Mouse (Mus musculus) megakaryocyte progenitor cell, adult 5-6 weeks (primary cell): ENCODE results near the gene Cops4. TPM values are rescaled to one million over a fixed set of nuclear protein-coding genes. Genes with fewer than 3 reads are reported as not detected.

Experiments used
- ATAC-seq: replicated peaks from 2 replicates; pipeline ENCODE4 v1.8.0; 2016; ENCODE audit warnings: mild to moderate bottlenecking, moderate TSS enrichment, inconsistent platforms; ENCODE audit not compliant: poor library complexity
- total RNA-seq, 2 experiments: library from RNA; stranded (forward) in 1 of 2; stranded (reverse) in 1 of 2; fragments of 157-497, 149-512 nt in 1 of 2; fragments of 200-1000 nt in 1 of 2; gene quantifications; 2 replicates each; pipeline versions ENCODE4 v1.2.3 to v1.2.4; 2015 to 2017

The Cops4 gene
- total RNA-seq, 2 experiments from 2014 or later, result 87.1 to 137 TPM

GRCm38 (mm10) chr5:100573256-100573655 is 55.1 kb downstream of the Cops4 start:
- ATAC-seq, result no peak

GRCm38 (mm10) chr5:100574771-100575170 is 56.7 kb downstream of the Cops4 start:
- no peak; the same call in 1 of the 2 replicates for ATAC-seq

- no peak for ATAC-seq
These were observed 60.8 kb downstream of the Cops4 start for GRCm38 (mm10) chr5:100578863-100579411.

GRCm38 (mm10) chr5:100581622-100582434 is 63.7 kb downstream of the Cops4 start:
- ATAC-seq, result no peak

- ATAC-seq, result peak; percentile 65
These were observed 64.3 kb downstream of the Cops4 start for GRCm38 (mm10) chr5:100582435-100582826.

GRCm38 (mm10) chr5:100583066-100583465 is 65.0 kb downstream of the Cops4 start:
- no peak for ATAC-seq

GRCm38 (mm10) chr5:100585206-100585644 is 67.1 kb downstream of the Cops4 start:
- peak; percentile 71 for ATAC-seq

- no peak for ATAC-seq
These were observed 67.5 kb downstream of the Cops4 start for GRCm38 (mm10) chr5:100585657-100586056.

GRCm38 (mm10) chr5:100587136-100587535 is 69.0 kb downstream of the Cops4 start:
- no peak for ATAC-seq

GRCm38 (mm10) chr5:100587626-100588025 is 69.5 kb downstream of the Cops4 start:
- ATAC-seq, result peak; percentile 27

- peak; percentile 69 for ATAC-seq
These were observed 72.4 kb downstream of the Cops4 start for GRCm38 (mm10) chr5:100590505-100590904.

GRCm38 (mm10) chr5:100594803-100595467 is 76.8 kb downstream of the Cops4 start:
- ATAC-seq, result no peak

GRCm38 (mm10) chr5:100595999-100596398 is 77.9 kb downstream of the Cops4 start:
- no peak for ATAC-seq

Other genes starting within 250 kb of the Cops4 start
- 158 and 166 TPM in 2 replicates for gene Sec31a, start 102.1 kb upstream of the Cops4 start, total RNA-seq (2015)
- 125 and 137 TPM in 2 replicates for gene Sec31a, start 102.1 kb upstream of the Cops4 start, total RNA-seq (2017)
- gene Lin54, start 17.7 kb upstream of the Cops4 start, total RNA-seq (2015), result 25.5 and 31.1 TPM in 2 replicates
- gene Lin54, start 17.7 kb upstream of the Cops4 start, total RNA-seq (2017), result 30.1 and 44.3 TPM in 2 replicates
- gene Plac8, start 53.9 kb downstream of the Cops4 start, total RNA-seq (2015), result 4,454 and 4,759 TPM in 2 replicates
- 3,425 and 3,832 TPM in 2 replicates for gene Plac8, start 53.9 kb downstream of the Cops4 start, total RNA-seq (2017)
- gene Coq2, start 156.8 kb downstream of the Cops4 start, total RNA-seq (2015), result 41.9 and 51.4 TPM in 2 replicates
- gene Coq2, start 156.8 kb downstream of the Cops4 start, total RNA-seq (2017), result 41.3 and 42.0 TPM in 2 replicates
- 20.9 and 26.2 TPM in 2 replicates for gene Hpse, start 201.4 kb downstream of the Cops4 start, total RNA-seq (2015)
- gene Hpse, start 201.4 kb downstream of the Cops4 start, total RNA-seq (2017), result 24.9 and 25.6 TPM in 2 replicates